Mouse (Mus musculus) ES-Bruce4 (cell line): ENCODE results near the gene 0610030E20Rik.

Source experiments
- CTCF ChIP-seq: IDR thresholded peaks from one replicate; pipeline ENCODE4 v1.8.1; 2011; ENCODE audit warnings: low read depth, low read length
- POLR2A ChIP-seq: IDR thresholded peaks from one replicate; pipeline ENCODE4 v1.8.1; 2011; ENCODE audit warnings: low read length; ENCODE audit not compliant: insufficient read depth

GRCm38 (mm10) chr6:72302349-72302925 is 44.7 kb upstream of the 0610030E20Rik start:
- TF ChIP-seq CTCF: no peak
- no peak for TF ChIP-seq POLR2A
